Comparison of ENCODE assay signal across 15 mouse cellular contexts in genomic region chr6:92944711-92945110, GRCm38 (mm10). TPM values are rescaled to one million over a fixed set of nuclear protein-coding genes. Genes with fewer than 3 reads are reported as not detected.
DNase-seq lines count a peak whose midpoint lies in the region; ATAC-seq and TF ChIP-seq lines count a peak whose summit lies in the region.
"Had no signal": no experiment of that assay in that cellular context is flagged by ENCODE, and none has a peak within 500 bp of the region (broad histone marks: within the 10 kb centered on the region; RNA-seq: fewer than 3 reads in every experiment).

No protein-coding gene starts in this region.

- TF ChIP-seq EP300 in heart, postnatal 0 days (IDR thresholded peaks at IDR 0.05; ENCODE audit: low read depth), result no peak
- TF ChIP-seq EP300 in lung, postnatal 0 days (IDR thresholded peaks at IDR 0.05), result peak; percentile 66

- peak overlapping the region; percentile 95 for H3K4me2 ChIP-seq in heart, postnatal 0 days (ENCODE audit: low read depth, low read length)
- peak overlapping the region; percentile 85; the same call in 1 of the 2 replicates for H3K4me2 ChIP-seq in lung, postnatal 0 days (replicated peaks; ENCODE audit: low read depth, low read length)

- H3K9me3 ChIP-seq in heart, postnatal 0 days (replicated peaks; ENCODE audit: control insufficient read depth, low read length), result peaks cover 4% of the 10 kb centered on the region; the same call in 1 of the 2 replicates
- H3K9me3 ChIP-seq in lung, postnatal 0 days (ENCODE audit: low read length), result no peaks in the 10 kb centered on the region

- no peaks in the 10 kb centered on the region for H3K27me3 ChIP-seq in heart, postnatal 0 days (ENCODE audit: control insufficient read depth, insufficient read depth, low read length)
- H3K27me3 ChIP-seq in lung, postnatal 0 days (replicated peaks; ENCODE audit: insufficient read depth, low read length), result no peaks in the 10 kb centered on the region
- H3K27me3 ChIP-seq: CH12.LX had no signal

- no peak overlapping the region; the same call in 1 of the 2 replicates for H3K4me3 ChIP-seq in heart, postnatal 0 days (ENCODE audit: low read depth, low read length)
- H3K4me3 ChIP-seq in lung, postnatal 0 days (ENCODE audit: low read depth, low read length), result no peak overlapping the region

- no peak overlapping the region for H3K27ac ChIP-seq in heart, postnatal 0 days (ENCODE audit: low read depth)
- peak overlapping the region; percentile 90; the same call in 1 of the 2 replicates for H3K27ac ChIP-seq in lung, postnatal 0 days (ENCODE audit: low read length)
- H3K27ac ChIP-seq: forebrain, embryonic 13.5 days; neural tube, embryonic 15.5 days had no signal

- intact Hi-C loops in heart, postnatal 14 days (cut with DNase I), result loop anchor here (5.0 kb wide), 4 partner anchors 142 to 363 kb away; no protein-coding TSS in a partner anchor

- peaks cover 2% of the 10 kb centered on the region; the same call in 1 of the 2 replicates for H3K4me1 ChIP-seq in heart, postnatal 0 days (ENCODE audit: control insufficient read depth, insufficient read depth)
- peaks cover 1% of the 10 kb centered on the region; the same call in 1 of the 2 replicates for H3K4me1 ChIP-seq in lung, postnatal 0 days (ENCODE audit: insufficient read depth, low read depth, low read length)

- ATAC-seq in heart, postnatal 0 days (ENCODE audit: insufficient read depth, low read depth), result no peak
- 0 out of 2 replicates have a peak, but pooled peaks have one; percentile 1 for ATAC-seq in lung, postnatal 0 days
- ATAC-seq: forebrain, embryonic 13.5 days had no signal

- no peak for DNase-seq in heart, postnatal 0 days (ENCODE audit: low spot score)
- no peak for DNase-seq in heart, postnatal 14 days
- peak; percentile 26 for DNase-seq in kidney, postnatal 14 days
- no peak for DNase-seq in kidney, postnatal 4 days
- peak; percentile 54 to 74 for DNase-seq in lung, adult 18-20 months
- DNase-seq in lung, postnatal 0 days (ENCODE audit: low spot score), result peak; percentile 66
- no peak for DNase-seq in cerebellum, adult 11-12 months
- no peak for DNase-seq in layer of hippocampus, postnatal 10 days (ENCODE audit: low spot score in 2 of 2)
- DNase-seq: cerebellum, adult 9-10 months; right cerebral cortex, adult 18-20 months; thymus, postnatal 4 days had no signal

- WGBS in heart, postnatal 0 days, result 61% methylated on average over 7 of the region's 7 CpGs
- 50% methylated on average over 7 of the region's 7 CpGs for WGBS in lung, postnatal 0 days

- TF ChIP-seq CTCF in heart, postnatal 0 days (IDR thresholded peaks at IDR 0.05; ENCODE audit: low read depth), result no peak
- no peak for TF ChIP-seq CTCF in lung, postnatal 0 days (IDR thresholded peaks at IDR 0.05)

- H3K36me3 ChIP-seq in heart, postnatal 0 days (replicated peaks; ENCODE audit: control insufficient read depth, insufficient read depth, low read length), result no peaks in the 10 kb centered on the region
- H3K36me3 ChIP-seq in lung, postnatal 0 days (ENCODE audit: insufficient read depth, low read length), result no peaks in the 10 kb centered on the region
- H3K36me3 ChIP-seq: neural tube, embryonic 15.5 days had no signal

- no peak overlapping the region for H3K9ac ChIP-seq in heart, postnatal 0 days (replicated peaks; ENCODE audit: low read depth, low read length)
- no peak overlapping the region for H3K9ac ChIP-seq in lung, postnatal 0 days (replicated peaks; ENCODE audit: low read depth)
- H3K9ac ChIP-seq: forebrain, embryonic 13.5 days; neural tube, embryonic 15.5 days had no signal

RNA-seq across cellular contexts. Expression of gene Adamts9, which starts 1.4 kb away (rescaled TPM):
- 27.8 and 35.5 TPM in 2 replicates for total RNA-seq in heart, postnatal 0 days (2014; rRNA removed; ENCODE audit: low replicate concordance)
- polyA plus RNA-seq in heart, postnatal 0 days (2015; fragmentation: Nextera tagmentation; extraction: Ambion mirVana), result 3.9 TPM in 2 replicates
- 10 to 100 TPM; 37.9 to 39.7 TPM for total RNA-seq in heart, postnatal 14 days (2021)
- 6.4 and 7.2 TPM in 2 replicates for polyA plus RNA-seq in lung, postnatal 0 days (2015; fragmentation: Nextera tagmentation; extraction: Ambion mirVana)
- total RNA-seq in layer of hippocampus, postnatal 10 days (2021), result 10 to 100 TPM; 14.0 to 14.9 TPM
- total RNA-seq: CH12.LX; megakaryocyte progenitor cell, adult 5-6 weeks had no signal

Comparison
In these comparisons a context has a peak if more than half of its experiments do, and no peak if none do; other contexts are left out.
1. DNase-seq: peak in kidney, postnatal 14 days (single experiment), lung, adult 18-20 months (2 of 2) and lung, postnatal 0 days (single experiment); none in heart, postnatal 0 days (single experiment), heart, postnatal 14 days (0 of 2), kidney, postnatal 4 days (0 of 2), cerebellum, adult 11-12 months (single experiment) and layer of hippocampus, postnatal 10 days (0 of 2).